Mouse (Mus musculus) midbrain, embryonic 14.5 days (tissue): ENCODE measurements around the gene Nme2. TPM values are rescaled to one million over a fixed set of nuclear protein-coding genes. Genes with fewer than 3 reads are reported as not detected.
A peak's percentile ranks its signal among the peaks of the same experiment; 100 is the strongest.

Experiments
- ATAC-seq: fragments of 200-750 bp; cut with Nextera tagmentation; 2 replicates; pipeline ENCODE4 v1.8.0; 2017; ENCODE audit warnings: moderate number of reproducible peaks, moderate library complexity; ENCODE audit not compliant: low FRiP score, low TSS enrichment
- DNase-seq: peaks from one replicate; pipeline ENCODE4 v3.0.0-alpha.2; 2015
- H3K27ac ChIP-seq: fragments of 300-500 bp; sonication (generic); replicated peaks from 2 replicates; pipeline ENCODE4 v1.5.1; 2014; ENCODE audit warnings: mild to moderate bottlenecking, low read depth, low read length, moderate library complexity
- H3K27me3 ChIP-seq: fragments of 300-500 bp; sonication (generic); 2 replicates; pipeline ENCODE4 v1.6.1; 2014; ENCODE audit warnings: low read length, control low read depth, mixed read lengths; ENCODE audit not compliant: control insufficient read depth, insufficient read depth
- H3K36me3 ChIP-seq: fragments of 300-500 bp; sonication (generic); 2 replicates; pipeline ENCODE4 v1.6.1; 2014; ENCODE audit warnings: low read length, control low read depth; ENCODE audit not compliant: control insufficient read depth, insufficient read depth
- H3K4me1 ChIP-seq: fragments of 300-500 bp; sonication (generic); 2 replicates; pipeline ENCODE4 v1.6.1; 2014; ENCODE audit warnings: mild to moderate bottlenecking, antibody characterized with exemption, low read length, control low read depth; ENCODE audit not compliant: control insufficient read depth, insufficient read depth
- H3K4me2 ChIP-seq: fragments of 300-500 bp; sonication (generic); 2 replicates; pipeline ENCODE4 v1.6.1; 2014; ENCODE audit warnings: mild to moderate bottlenecking, low read length, moderate library complexity
- H3K4me3 ChIP-seq: fragments of 300-500 bp; sonication (generic); replicated peaks from 2 replicates; pipeline ENCODE4 v1.5.1; 2014; ENCODE audit warnings: low read depth, low read length
- H3K9ac ChIP-seq: fragments of 300-500 bp; sonication (generic); replicated peaks from 2 replicates; pipeline ENCODE4 v1.6.1; 2014; ENCODE audit warnings: mild to moderate bottlenecking, low read length, moderate library complexity
- H3K9me3 ChIP-seq: fragments of 300-500 bp; sonication (generic); 2 replicates; pipeline ENCODE4 v1.6.1; 2016; ENCODE audit warnings: low read length, control low read depth, mixed read lengths; ENCODE audit not compliant: control insufficient read depth
- WGBS: fragments of 180-500 bp; shearing (Covaris S2); extraction: QIAGEN DNeasy Blood & Tissue Kit; methylation state at CpG from one replicate; pipeline ENCODE4 v1.1.7; 2014; 5-methylcytosine and 5-hydroxymethylcytosine counted together
- polyA plus RNA-seq: library from polyadenylated mRNA; unstranded; fragments of >200 nt; fragmentation: Nextera tagmentation; extraction: Ambion mirVana; gene quantifications from 2 replicates; pipeline ENCODE4 v1.2.1, GENCODE M21; 2014

Nme2 gene
- polyA plus RNA-seq, result 75.8 and 79.0 TPM in 2 replicates

DNA sequence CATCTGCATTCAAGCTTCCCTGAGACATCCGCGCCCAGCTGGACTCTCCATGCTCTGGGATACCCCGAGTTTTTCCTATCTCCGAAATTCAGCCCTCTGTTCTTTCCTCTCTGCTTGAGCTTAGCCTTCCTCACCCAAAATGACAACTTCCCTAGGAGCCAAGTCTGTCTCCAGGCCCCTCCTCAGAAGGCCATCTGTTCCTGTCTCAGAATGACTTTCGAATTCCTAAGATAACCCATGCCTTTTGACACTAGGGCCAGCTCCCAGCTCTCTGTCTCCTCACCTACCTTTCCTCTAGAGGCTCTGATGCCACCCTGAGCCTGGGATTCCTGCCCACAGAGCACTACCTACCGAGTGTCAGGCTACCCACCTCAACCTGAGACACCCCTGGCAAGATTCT is at the start of gene Nme2:
Gene Nme2, minus strand, starts transcription at position 101 of the 400 bp plus-strand sequence.
- peaks cover 44% of the 10 kb centered on the region for H3K36me3 ChIP-seq
- H3K27me3 ChIP-seq, result no peaks in the 10 kb centered on the region
- H3K27ac ChIP-seq, result peak within 1 kb of the TSS; percentile 82
- DNase-seq (peak; percentile 9), ATAC-seq (no peak; the same call in 1 of the 2 replicates)
- H3K4me2 ChIP-seq, result peak within 1 kb of the TSS; percentile 89
- H3K9me3 ChIP-seq, result no peaks in the 10 kb centered on the region
- WGBS, result 8% methylated on average over 6 of the region's 6 CpGs
- peaks cover 10% of the 10 kb centered on the region for H3K4me1 ChIP-seq
- H3K4me3 ChIP-seq, result peak within 1 kb of the TSS; percentile 60
- peak within 1 kb of the TSS; percentile 66 for H3K9ac ChIP-seq

DNA sequence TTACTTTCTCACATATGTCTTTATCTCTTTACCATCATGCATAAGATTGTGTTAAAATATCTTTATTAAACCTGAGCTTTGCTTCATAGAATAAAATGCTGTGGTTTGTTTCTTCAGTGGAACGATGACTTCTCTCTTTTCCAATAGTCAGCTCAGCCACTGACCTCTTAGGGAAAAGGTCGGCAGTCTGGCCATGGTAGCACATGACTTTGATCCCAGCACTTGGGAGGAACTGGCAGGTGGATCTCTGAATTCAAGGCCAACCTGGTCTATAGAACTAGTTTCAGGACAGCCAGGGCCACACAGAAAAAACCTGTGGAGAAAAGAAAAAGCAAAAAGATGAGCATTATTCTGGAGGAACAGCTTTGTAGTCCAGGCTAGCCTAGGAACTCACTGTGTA is 47.3 kb upstream of the Nme2 start:
- no peak for DNase-seq
- no peak overlapping the region for H3K9ac ChIP-seq
- H3K27me3 ChIP-seq, result no peaks in the 10 kb centered on the region
- no peaks in the 10 kb centered on the region for H3K36me3 ChIP-seq
- H3K4me3 ChIP-seq, result no peak overlapping the region
- peaks cover 2% of the 10 kb centered on the region; the same call in 1 of the 2 replicates for H3K4me1 ChIP-seq
- no peak overlapping the region for H3K4me2 ChIP-seq
- H3K27ac ChIP-seq, result no peak overlapping the region
- H3K9me3 ChIP-seq, result no peaks in the 10 kb centered on the region
- 96% methylated on average over 2 of the region's 2 CpGs for WGBS
- no peak for ATAC-seq

- H3K36me3 ChIP-seq, result no peaks in the 10 kb centered on the region
- H3K9me3 ChIP-seq, result no peaks in the 10 kb centered on the region
- no peak for DNase-seq
- H3K4me3 ChIP-seq, result no peak overlapping the region
- H3K27ac ChIP-seq, result no peak overlapping the region
- H3K4me1 ChIP-seq, result peaks cover 25% of the 10 kb centered on the region
- ATAC-seq, result no peak
- H3K27me3 ChIP-seq, result no peaks in the 10 kb centered on the region
- no peak overlapping the region for H3K4me2 ChIP-seq
- H3K9ac ChIP-seq, result no peak overlapping the region
These were observed 43.2 kb upstream of the Nme2 start for GRCm38 (mm10) chr11:93999276-93999675.

- Histone ChIP-seq H3K4me3 (peak overlapping the region; percentile 84), H3K27ac (no peak overlapping the region), H3K27me3 (no peaks in the 10 kb centered on the region), H3K4me2 (peak overlapping the region; percentile 93), H3K9me3 (no peaks in the 10 kb centered on the region), H3K9ac (peak overlapping the region; percentile 27; the same call in 1 of the 2 replicates), H3K36me3 (no peaks in the 10 kb centered on the region), H3K4me1 (peaks cover 25% of the 10 kb centered on the region)
- DNase-seq (no peak), ATAC-seq (no peak)
- WGBS, result 38% methylated on average over 13 of the region's 13 CpGs
These were observed 41.2 kb upstream of the Nme2 start for GRCm38 (mm10) chr11:93997141-93997775.

- peaks cover 25% of the 10 kb centered on the region for H3K4me1 ChIP-seq
- H3K27me3 ChIP-seq, result no peaks in the 10 kb centered on the region
- no peaks in the 10 kb centered on the region for H3K9me3 ChIP-seq
- peak overlapping the region; percentile 84 for H3K4me3 ChIP-seq
- DNase-seq, result peak; percentile 20
- H3K36me3 ChIP-seq, result no peaks in the 10 kb centered on the region
- H3K27ac ChIP-seq, result peak overlapping the region; percentile 92
- H3K4me2 ChIP-seq, result peak overlapping the region; percentile 93
- peak overlapping the region; percentile 90 for H3K9ac ChIP-seq
- WGBS, result under 1% methylated on average over 58 of the region's 58 CpGs
- peak; percentile 68 for ATAC-seq
These were observed 40.5 kb upstream of the Nme2 start for GRCm38 (mm10) chr11:93996306-93997140.

DNA sequence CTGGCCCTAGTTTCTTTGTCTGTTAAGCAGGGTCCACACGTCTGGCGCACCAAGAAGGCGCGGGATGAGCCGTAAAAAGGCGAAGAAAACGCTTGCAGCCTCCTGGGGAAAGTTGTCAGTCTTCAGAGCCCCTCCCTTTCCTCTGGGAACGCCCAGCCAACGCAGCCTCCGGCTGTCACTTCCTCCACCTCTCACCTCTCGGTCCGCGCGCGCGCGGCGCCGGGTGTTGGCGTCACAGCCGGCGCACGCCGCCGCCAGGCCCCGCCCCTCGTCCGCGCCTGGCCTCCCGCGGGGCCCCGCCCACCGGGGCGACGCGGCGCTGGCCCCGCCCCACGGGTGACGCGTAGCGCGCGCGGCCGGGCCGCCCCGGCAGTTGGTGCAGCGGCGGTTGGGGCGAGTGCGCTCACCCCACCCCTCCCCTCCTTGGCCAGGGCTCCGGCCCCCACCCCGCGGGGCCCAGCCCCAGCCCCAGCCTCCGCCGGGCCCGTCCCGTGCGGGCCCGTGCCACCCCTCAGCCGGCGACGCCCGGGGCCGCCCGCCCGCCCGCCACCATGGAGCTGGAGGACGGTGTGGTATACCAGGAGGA is 39.8 kb upstream of the Nme2 start, which contains the start of gene Spag9:
Gene Spag9, plus strand, starts transcription at position 372 of the 586 bp plus-strand sequence.
- peak; percentile 93 for ATAC-seq
- peak within 1 kb of the TSS; percentile 92 for H3K27ac ChIP-seq
- under 1% methylated on average over 69 of the region's 70 CpGs for WGBS
- peaks cover 25% of the 10 kb centered on the region for H3K4me1 ChIP-seq
- H3K9ac ChIP-seq, result peak within 1 kb of the TSS; percentile 90
- peak within 1 kb of the TSS; percentile 93 for H3K4me2 ChIP-seq
- H3K4me3 ChIP-seq, result peak within 1 kb of the TSS; percentile 84
- DNase-seq, result peak; percentile 98
- H3K27me3 ChIP-seq, result no peaks in the 10 kb centered on the region
- H3K9me3 ChIP-seq, result no peaks in the 10 kb centered on the region
- H3K36me3 ChIP-seq, result no peaks in the 10 kb centered on the region

GRCm38 (mm10) chr11:93995111-93995719 is 39.2 kb upstream of the Nme2 start:
- no peaks in the 10 kb centered on the region for H3K27me3 ChIP-seq
- no peak for DNase-seq
- peak overlapping the region; percentile 92 for H3K27ac ChIP-seq
- no peaks in the 10 kb centered on the region for H3K9me3 ChIP-seq
- peak overlapping the region; percentile 84 for H3K4me3 ChIP-seq
- peak overlapping the region; percentile 90 for H3K9ac ChIP-seq
- peaks cover 25% of the 10 kb centered on the region for H3K4me1 ChIP-seq
- 10% methylated on average over 15 of the region's 15 CpGs for WGBS
- ATAC-seq, result peak; percentile 3; the same call in 1 of the 2 replicates
- no peaks in the 10 kb centered on the region for H3K36me3 ChIP-seq
- peak overlapping the region; percentile 93 for H3K4me2 ChIP-seq

DNA sequence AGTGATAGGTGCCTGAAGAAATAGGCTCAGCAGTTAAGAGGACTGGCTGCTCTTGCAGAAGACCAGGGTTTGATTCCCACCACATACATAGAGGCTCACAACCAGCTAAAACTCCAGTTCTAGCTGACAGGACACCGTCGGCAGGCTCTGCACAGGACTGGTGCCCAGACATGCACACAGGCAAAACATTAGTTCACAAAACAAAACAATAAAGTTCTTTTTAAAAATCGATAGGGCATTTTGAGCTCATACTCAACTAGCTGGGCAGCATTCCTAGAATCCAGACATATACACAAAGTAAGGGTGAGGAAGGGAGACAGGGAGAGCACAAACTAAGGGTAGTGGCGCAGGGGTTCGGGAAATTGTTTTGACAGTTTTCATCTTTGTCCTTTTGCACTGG is 38.5 kb upstream of the Nme2 start:
- no peak overlapping the region for H3K27ac ChIP-seq

More for the DNA sequence above, 38.5 kb upstream of the Nme2 start:
- Histone ChIP-seq H3K4me3 (no peak overlapping the region), H3K36me3 (no peaks in the 10 kb centered on the region), H3K4me1 (peaks cover 25% of the 10 kb centered on the region), H3K4me2 (peak overlapping the region; percentile 93), H3K9me3 (no peaks in the 10 kb centered on the region), H3K9ac (no peak overlapping the region), H3K27me3 (no peaks in the 10 kb centered on the region)
- DNase-seq (no peak), ATAC-seq (no peak)
- WGBS, result 61% methylated on average over 5 of the region's 5 CpGs
